Mouse (Mus musculus): ENCODE data around the gene Cfap43. TPM values are rescaled to one million over a fixed set of nuclear protein-coding genes. Genes with fewer than 3 reads are reported as not detected.

Cfap43 gene
- total and polyA plus RNA-seq, 2 experiments from 2014 or later = 2.8 TPM

- H3K4me2 ChIP-seq (ENCODE audit: low read depth, low read length) = no peak overlapping the region
- peak; percentile 100 for TF ChIP-seq CTCF (IDR thresholded peaks at IDR 0.05; ENCODE audit: low read depth)
- H3K27me3 ChIP-seq (ENCODE audit: insufficient read depth, low read length) = no peaks in the 10 kb centered on the region
- H3K4me1 ChIP-seq (ENCODE audit: insufficient read depth, low read length) = no peaks in the 10 kb centered on the region
- peak; percentile 89 for DNase-seq (ENCODE audit: low spot score)
- no peaks in the 10 kb centered on the region for H3K36me3 ChIP-seq (ENCODE audit: insufficient read depth, low read length)
- H3K9ac ChIP-seq (replicated peaks; ENCODE audit: low read length) = no peak overlapping the region
- no peak overlapping the region for H3K27ac ChIP-seq
- ATAC-seq = peak; percentile 84
- H3K4me3 ChIP-seq (ENCODE audit: low read length) = no peak overlapping the region
- WGBS = 29% methylated on average over 11 of the region's 11 CpGs
- H3K9me3 ChIP-seq (ENCODE audit: low read length) = no peaks in the 10 kb centered on the region
Observed at GRCm38 (mm10) chr19:47882151-47882881, 36.8 kb downstream of the Cfap43 start.

GRCm38 (mm10) chr19:47881538-47881937 lies 37.5 kb downstream of the Cfap43 start:
- H3K27me3 ChIP-seq (ENCODE audit: insufficient read depth, low read length) = no peaks in the 10 kb centered on the region
- no peak overlapping the region for H3K4me2 ChIP-seq (ENCODE audit: low read depth, low read length)
- no peak for TF ChIP-seq CTCF (IDR thresholded peaks at IDR 0.05; ENCODE audit: low read depth)
- whole genome bisulfite sequencing = 79% methylated on average over 7 of the region's 7 CpGs
- no peaks in the 10 kb centered on the region for H3K36me3 ChIP-seq (ENCODE audit: insufficient read depth, low read length)
- no peak overlapping the region for H3K9ac ChIP-seq (replicated peaks; ENCODE audit: low read length)
- no peaks in the 10 kb centered on the region for H3K9me3 ChIP-seq (ENCODE audit: low read length)
- H3K27ac ChIP-seq = no peak overlapping the region
- H3K4me1 ChIP-seq (ENCODE audit: insufficient read depth, low read length) = no peaks in the 10 kb centered on the region
- DNase-seq (ENCODE audit: low spot score) = no peak
- no peak for ATAC-seq
- no peak overlapping the region for H3K4me3 ChIP-seq (ENCODE audit: low read length)

GRCm38 (mm10) chr19:47876252-47876651 lies 42.8 kb downstream of the Cfap43 start:
- H3K9me3 ChIP-seq (ENCODE audit: low read length) = no peaks in the 10 kb centered on the region
- no peak overlapping the region for H3K4me2 ChIP-seq (ENCODE audit: low read depth, low read length)
- H3K27ac ChIP-seq = no peak overlapping the region
- WGBS = 80% methylated on average over 15 of the region's 15 CpGs
- ATAC-seq (no peak), DNase-seq (ENCODE audit: low spot score) (no peak)
- no peaks in the 10 kb centered on the region for H3K4me1 ChIP-seq (ENCODE audit: insufficient read depth, low read length)
- H3K27me3 ChIP-seq (ENCODE audit: insufficient read depth, low read length) = no peaks in the 10 kb centered on the region
- no peaks in the 10 kb centered on the region for H3K36me3 ChIP-seq (ENCODE audit: insufficient read depth, low read length)
- no peak overlapping the region for H3K4me3 ChIP-seq (ENCODE audit: low read length)
- H3K9ac ChIP-seq (replicated peaks; ENCODE audit: low read length) = no peak overlapping the region
- no peak for TF ChIP-seq CTCF (IDR thresholded peaks at IDR 0.05; ENCODE audit: low read depth)

GRCm38 (mm10) chr19:47871515-47871914 lies 47.6 kb downstream of the Cfap43 start:
- Histone ChIP-seq H3K9me3 (ENCODE audit: low read length) (no peaks in the 10 kb centered on the region), H3K4me1 (ENCODE audit: insufficient read depth, low read length) (no peaks in the 10 kb centered on the region), H3K4me3 (ENCODE audit: low read length) (no peak overlapping the region), H3K36me3 (ENCODE audit: insufficient read depth, low read length) (no peaks in the 10 kb centered on the region), H3K27ac (no peak overlapping the region), H3K4me2 (ENCODE audit: low read depth, low read length) (no peak overlapping the region), H3K27me3 (ENCODE audit: insufficient read depth, low read length) (no peaks in the 10 kb centered on the region), H3K9ac (replicated peaks; ENCODE audit: low read length) (no peak overlapping the region)
- TF ChIP-seq CTCF (IDR thresholded peaks at IDR 0.05; ENCODE audit: low read depth) = peak; percentile 62
- DNase-seq (ENCODE audit: low spot score) = peak; percentile 54
- ATAC-seq = no peak
- 23% methylated on average over 10 of the region's 10 CpGs for WGBS

GRCm38 (mm10) chr19:47870102-47870666 lies 48.9 kb downstream of the Cfap43 start:
- H3K9me3 ChIP-seq (ENCODE audit: low read length) = no peaks in the 10 kb centered on the region
- no peak overlapping the region for H3K9ac ChIP-seq (replicated peaks; ENCODE audit: low read length)
- ATAC-seq (no peak), DNase-seq (ENCODE audit: low spot score) (no peak)
- H3K4me1 ChIP-seq (ENCODE audit: insufficient read depth, low read length) = no peaks in the 10 kb centered on the region
- no peak for TF ChIP-seq CTCF (IDR thresholded peaks at IDR 0.05; ENCODE audit: low read depth)
- no peak overlapping the region for H3K27ac ChIP-seq
- no peaks in the 10 kb centered on the region for H3K27me3 ChIP-seq (ENCODE audit: insufficient read depth, low read length)
- no peaks in the 10 kb centered on the region for H3K36me3 ChIP-seq (ENCODE audit: insufficient read depth, low read length)
- WGBS = 76% methylated on average over 7 of the region's 7 CpGs
- H3K4me3 ChIP-seq (ENCODE audit: low read length) = no peak overlapping the region
- no peak overlapping the region for H3K4me2 ChIP-seq (ENCODE audit: low read depth, low read length)

- ATAC-seq = no peak
- no peak overlapping the region for H3K9ac ChIP-seq (replicated peaks; ENCODE audit: low read length)
- DNase-seq (ENCODE audit: low spot score) = no peak
- H3K27me3 ChIP-seq (ENCODE audit: insufficient read depth, low read length) = no peaks in the 10 kb centered on the region
- H3K4me3 ChIP-seq (ENCODE audit: low read length) = no peak overlapping the region
- WGBS = 77% methylated on average over 3 of the region's 3 CpGs
- no peak for TF ChIP-seq CTCF (IDR thresholded peaks at IDR 0.05; ENCODE audit: low read depth)
- no peak overlapping the region for H3K27ac ChIP-seq
- H3K4me2 ChIP-seq (ENCODE audit: low read depth, low read length) = no peak overlapping the region
- no peaks in the 10 kb centered on the region for H3K9me3 ChIP-seq (ENCODE audit: low read length)
- no peaks in the 10 kb centered on the region for H3K4me1 ChIP-seq (ENCODE audit: insufficient read depth, low read length)
- no peaks in the 10 kb centered on the region for H3K36me3 ChIP-seq (ENCODE audit: insufficient read depth, low read length)
Observed at GRCm38 (mm10) chr19:47869516-47869915, 49.6 kb downstream of the Cfap43 start.

- Histone ChIP-seq H3K9ac (replicated peaks; ENCODE audit: low read length) (no peak overlapping the region), H3K4me3 (ENCODE audit: low read length) (no peak overlapping the region), H3K27ac (no peak overlapping the region), H3K36me3 (ENCODE audit: insufficient read depth, low read length) (no peaks in the 10 kb centered on the region), H3K4me2 (ENCODE audit: low read depth, low read length) (no peak overlapping the region), H3K27me3 (ENCODE audit: insufficient read depth, low read length) (no peaks in the 10 kb centered on the region), H3K4me1 (ENCODE audit: insufficient read depth, low read length) (no peaks in the 10 kb centered on the region), H3K9me3 (ENCODE audit: low read length) (no peaks in the 10 kb centered on the region)
- TF ChIP-seq CTCF (IDR thresholded peaks at IDR 0.05; ENCODE audit: low read depth) = no peak
- 74% methylated on average over 4 of the region's 4 CpGs for WGBS
- ATAC-seq (no peak), DNase-seq (ENCODE audit: low spot score) (no peak)
Observed at GRCm38 (mm10) chr19:47868951-47869350, 50.1 kb downstream of the Cfap43 start.
